Mouse (Mus musculus): ENCODE data around the gene Olfr619. TPM values are rescaled to one million over a fixed set of nuclear protein-coding genes. Genes with fewer than 3 reads are reported as not detected.

Gene Olfr619
- polyA plus RNA-seq, 1 experiment: not detected

GRCm38 (mm10) chr7:103612434-103612833 lies 12.1 kb downstream of the Olfr619 start, which contains the start of gene Olfr620:
Gene Olfr620, minus strand, starts transcription at chr7:103612534.
- peaks cover 5% of the 10 kb centered on the region for H3K9me3 ChIP-seq (replicated peaks; ENCODE audit: control insufficient read depth, insufficient read depth, low read length, poor library complexity, severe bottlenecking)
- H3K9ac ChIP-seq (ENCODE audit: low read depth, poor library complexity, severe bottlenecking): no peak within 1 kb of the TSS
- H3K4me1 ChIP-seq (ENCODE audit: control insufficient read depth, insufficient read depth, low read length): no peaks in the 10 kb centered on the region
- H3K27me3 ChIP-seq (ENCODE audit: control insufficient read depth, insufficient read depth, low read length, poor library complexity, severe bottlenecking): no peaks in the 10 kb centered on the region
- no peak within 1 kb of the TSS for H3K4me3 ChIP-seq (ENCODE audit: low read depth, low read length)
- no peaks in the 10 kb centered on the region for H3K36me3 ChIP-seq (ENCODE audit: control insufficient read depth, insufficient read depth, low read length, poor library complexity, severe bottlenecking)
- TF ChIP-seq EP300 (IDR thresholded peaks at IDR 0.05; ENCODE audit: insufficient read depth, low read depth, low read length): no peak
- no peak for TF ChIP-seq CTCF (IDR thresholded peaks at IDR 0.05; ENCODE audit: low read depth, low read length)
- TF ChIP-seq POLR2A (IDR thresholded peaks at IDR 0.05; ENCODE audit: insufficient read depth, low read length): no peak
- no peak within 1 kb of the TSS for H3K27ac ChIP-seq (ENCODE audit: insufficient read depth, low read length)

GRCm38 (mm10) chr7:103636795-103637194 lies 36.4 kb downstream of the Olfr619 start:
- Histone ChIP-seq H3K4me1 (ENCODE audit: control insufficient read depth, insufficient read depth, low read length) (no peaks in the 10 kb centered on the region), H3K27me3 (ENCODE audit: control insufficient read depth, insufficient read depth, low read length, poor library complexity, severe bottlenecking) (no peaks in the 10 kb centered on the region), H3K36me3 (ENCODE audit: control insufficient read depth, insufficient read depth, low read length, poor library complexity, severe bottlenecking) (no peaks in the 10 kb centered on the region), H3K27ac (ENCODE audit: insufficient read depth, low read length) (no peak overlapping the region), H3K9ac (ENCODE audit: low read depth, poor library complexity, severe bottlenecking) (no peak overlapping the region), H3K9me3 (replicated peaks; ENCODE audit: control insufficient read depth, insufficient read depth, low read length, poor library complexity, severe bottlenecking) (no peaks in the 10 kb centered on the region), H3K4me3 (ENCODE audit: low read depth, low read length) (no peak overlapping the region)
- no peak for TF ChIP-seq POLR2A (IDR thresholded peaks at IDR 0.05; ENCODE audit: insufficient read depth, low read length)

- no peak within 1 kb of the TSS for H3K4me3 ChIP-seq (ENCODE audit: low read depth, low read length)
- TF ChIP-seq EP300 (IDR thresholded peaks at IDR 0.05; ENCODE audit: insufficient read depth, low read depth, low read length) (no peak), POLR2A (IDR thresholded peaks at IDR 0.05; ENCODE audit: insufficient read depth, low read length) (no peak), CTCF (IDR thresholded peaks at IDR 0.05; ENCODE audit: low read depth, low read length) (no peak)
- no peaks in the 10 kb centered on the region for H3K4me1 ChIP-seq (ENCODE audit: control insufficient read depth, insufficient read depth, low read length)
These were observed 42.2 kb downstream of the Olfr619 start, which contains the start of gene Olfr622 for GRCm38 (mm10) chr7:103642602-103643001. Gene Olfr622, minus strand, starts transcription at chr7:103642702.

GRCm38 (mm10) chr7:103644070-103644469 lies 43.7 kb downstream of the Olfr619 start:
- Histone ChIP-seq H3K9ac (ENCODE audit: low read depth, poor library complexity, severe bottlenecking) (no peak overlapping the region), H3K4me1 (ENCODE audit: control insufficient read depth, insufficient read depth, low read length) (no peaks in the 10 kb centered on the region), H3K36me3 (ENCODE audit: control insufficient read depth, insufficient read depth, low read length, poor library complexity, severe bottlenecking) (no peaks in the 10 kb centered on the region), H3K9me3 (replicated peaks; ENCODE audit: control insufficient read depth, insufficient read depth, low read length, poor library complexity, severe bottlenecking) (no peaks in the 10 kb centered on the region), H3K4me3 (ENCODE audit: low read depth, low read length) (no peak overlapping the region), H3K27ac (ENCODE audit: insufficient read depth, low read length) (no peak overlapping the region), H3K27me3 (ENCODE audit: control insufficient read depth, insufficient read depth, low read length, poor library complexity, severe bottlenecking) (no peaks in the 10 kb centered on the region)
- TF ChIP-seq POLR2A (IDR thresholded peaks at IDR 0.05; ENCODE audit: insufficient read depth, low read length) (no peak), CTCF (IDR thresholded peaks at IDR 0.05; ENCODE audit: low read depth, low read length) (no peak), EP300 (IDR thresholded peaks at IDR 0.05; ENCODE audit: insufficient read depth, low read depth, low read length) (no peak)

More at GRCm38 (mm10) chr7:103642602-103643001, 42.2 kb downstream of the Olfr619 start, which contains the start of gene Olfr622:
- no peaks in the 10 kb centered on the region for H3K9me3 ChIP-seq (replicated peaks; ENCODE audit: control insufficient read depth, insufficient read depth, low read length, poor library complexity, severe bottlenecking)
- H3K36me3 ChIP-seq (ENCODE audit: control insufficient read depth, insufficient read depth, low read length, poor library complexity, severe bottlenecking): no peaks in the 10 kb centered on the region
- H3K9ac ChIP-seq (ENCODE audit: low read depth, poor library complexity, severe bottlenecking): no peak within 1 kb of the TSS
- no peak within 1 kb of the TSS for H3K27ac ChIP-seq (ENCODE audit: insufficient read depth, low read length)
- no peaks in the 10 kb centered on the region for H3K27me3 ChIP-seq (ENCODE audit: control insufficient read depth, insufficient read depth, low read length, poor library complexity, severe bottlenecking)

Other genes starting within 250 kb of the Olfr619 start
- gene Olfr601, start 237.9 kb upstream of the Olfr619 start, polyA plus RNA-seq (2011; ENCODE audit: insufficient read depth, insufficient read length, low read depth, missing spikeins): not detected in 2 replicates
- gene Olfr603, start 214.4 kb upstream of the Olfr619 start, polyA plus RNA-seq (2011; ENCODE audit: insufficient read depth, insufficient read length, low read depth, missing spikeins): not detected in 2 replicates
- gene Usp17lc, start 185.5 kb upstream of the Olfr619 start, polyA plus RNA-seq (2011; ENCODE audit: insufficient read depth, insufficient read length, low read depth, missing spikeins): not detected in 2 replicates
- gene Olfr605, start 155.1 kb upstream of the Olfr619 start, polyA plus RNA-seq (2011; ENCODE audit: insufficient read depth, insufficient read length, low read depth, missing spikeins): not detected in 2 replicates
- gene Olfr606, start 151.5 kb upstream of the Olfr619 start, polyA plus RNA-seq (2011; ENCODE audit: insufficient read depth, insufficient read length, low read depth, missing spikeins): not detected in 2 replicates
- 0.13 TPM in 1 of 2 replicates, not detected in the other for gene Olfr607, start 136.4 kb upstream of the Olfr619 start, polyA plus RNA-seq (2011; ENCODE audit: insufficient read depth, insufficient read length, low read depth, missing spikeins)
- gene Olfr608, start 130.7 kb upstream of the Olfr619 start, polyA plus RNA-seq (2011; ENCODE audit: insufficient read depth, insufficient read length, low read depth, missing spikeins): not detected in 2 replicates
- gene Olfr609, start 102.5 kb upstream of the Olfr619 start, polyA plus RNA-seq (2011; ENCODE audit: insufficient read depth, insufficient read length, low read depth, missing spikeins): not detected in 2 replicates
- gene Olfr610, start 88.5 kb upstream of the Olfr619 start, polyA plus RNA-seq (2011; ENCODE audit: insufficient read depth, insufficient read length, low read depth, missing spikeins): not detected in 2 replicates
- gene Olfr611, start 79.7 kb upstream of the Olfr619 start, polyA plus RNA-seq (2011; ENCODE audit: insufficient read depth, insufficient read length, low read depth, missing spikeins): not detected in 2 replicates
- not detected in 2 replicates for gene Olfr612, start 57.9 kb upstream of the Olfr619 start, polyA plus RNA-seq (2011; ENCODE audit: insufficient read depth, insufficient read length, low read depth, missing spikeins)
- gene Olfr613, start 52.5 kb upstream of the Olfr619 start, polyA plus RNA-seq (2011; ENCODE audit: insufficient read depth, insufficient read length, low read depth, missing spikeins): not detected in 2 replicates
- gene Olfr615, start 44.5 kb upstream of the Olfr619 start, polyA plus RNA-seq (2011; ENCODE audit: insufficient read depth, insufficient read length, low read depth, missing spikeins): not detected in 2 replicates
- not detected in 2 replicates for gene Olfr616, start 31.4 kb upstream of the Olfr619 start, polyA plus RNA-seq (2011; ENCODE audit: insufficient read depth, insufficient read length, low read depth, missing spikeins)
- gene Olfr617, start 27.5 kb upstream of the Olfr619 start, polyA plus RNA-seq (2011; ENCODE audit: insufficient read depth, insufficient read length, low read depth, missing spikeins): not detected in 2 replicates
- gene Olfr618, start 10.5 kb upstream of the Olfr619 start, polyA plus RNA-seq (2011; ENCODE audit: insufficient read depth, insufficient read length, low read depth, missing spikeins): not detected in 2 replicates
- not detected in 2 replicates for gene Olfr620, start 12.0 kb downstream of the Olfr619 start, polyA plus RNA-seq (2011; ENCODE audit: insufficient read depth, insufficient read length, low read depth, missing spikeins)
- gene Olfr622, start 42.1 kb downstream of the Olfr619 start, polyA plus RNA-seq (2011; ENCODE audit: insufficient read depth, insufficient read length, low read depth, missing spikeins): not detected in 2 replicates
- not detected in 2 replicates for gene Olfr623, start 63.1 kb downstream of the Olfr619 start, polyA plus RNA-seq (2011; ENCODE audit: insufficient read depth, insufficient read length, low read depth, missing spikeins)
- 0.13 TPM in 1 of 2 replicates, not detected in the other for gene Olfr624, start 70.6 kb downstream of the Olfr619 start, polyA plus RNA-seq (2011; ENCODE audit: insufficient read depth, insufficient read length, low read depth, missing spikeins)
- not detected in 2 replicates for gene Olfr625-ps1, start 82.1 kb downstream of the Olfr619 start, polyA plus RNA-seq (2011; ENCODE audit: insufficient read depth, insufficient read length, low read depth, missing spikeins)
- 0.16 TPM in 1 of 2 replicates, not detected in the other for gene Olfr243, start 114.1 kb downstream of the Olfr619 start, polyA plus RNA-seq (2011; ENCODE audit: insufficient read depth, insufficient read length, low read depth, missing spikeins)
- not detected in 2 replicates for gene Olfr628, start 129.8 kb downstream of the Olfr619 start, polyA plus RNA-seq (2011; ENCODE audit: insufficient read depth, insufficient read length, low read depth, missing spikeins)
- gene Olfr629, start 144.4 kb downstream of the Olfr619 start, polyA plus RNA-seq (2011; ENCODE audit: insufficient read depth, insufficient read length, low read depth, missing spikeins): not detected in 2 replicates
- not detected in 2 replicates for gene Olfr630, start 156.8 kb downstream of the Olfr619 start, polyA plus RNA-seq (2011; ENCODE audit: insufficient read depth, insufficient read length, low read depth, missing spikeins)
- not detected in 2 replicates for gene Olfr69, start 171.0 kb downstream of the Olfr619 start, polyA plus RNA-seq (2011; ENCODE audit: insufficient read depth, insufficient read length, low read depth, missing spikeins)
- not detected in 2 replicates for gene Olfr68, start 179.1 kb downstream of the Olfr619 start, polyA plus RNA-seq (2011; ENCODE audit: insufficient read depth, insufficient read length, low read depth, missing spikeins)
- gene Olfr67, start 191.2 kb downstream of the Olfr619 start, polyA plus RNA-seq (2011; ENCODE audit: insufficient read depth, insufficient read length, low read depth, missing spikeins): not detected in 2 replicates
- 1.2 and 2.2 TPM in 2 replicates for gene Hbb-bt, start 213.4 kb downstream of the Olfr619 start, polyA plus RNA-seq (2011; ENCODE audit: insufficient read depth, insufficient read length, low read depth, missing spikeins)
- gene Hbb-bs, start 227.5 kb downstream of the Olfr619 start, polyA plus RNA-seq (2011; ENCODE audit: insufficient read depth, insufficient read length, low read depth, missing spikeins): 3.5 TPM in 1 of 2 replicates, not detected in the other
- not detected in 2 replicates for gene Hbb-bh2, start 239.9 kb downstream of the Olfr619 start, polyA plus RNA-seq (2011; ENCODE audit: insufficient read depth, insufficient read length, low read depth, missing spikeins)
- not detected in 2 replicates for gene Hbb-bh1, start 242.6 kb downstream of the Olfr619 start, polyA plus RNA-seq (2011; ENCODE audit: insufficient read depth, insufficient read length, low read depth, missing spikeins)